Mouse (Mus musculus) heart, adult 2 months (tissue): Measurements from ENCODE around the gene Hdac8. TPM values are rescaled to one million over a fixed set of nuclear protein-coding genes. Genes with fewer than 3 reads are reported as not detected.

Source experiments
- DNase-seq, 2 experiments: peaks; one replicate each; pipeline ENCODE4 v3.0.0; 2021
- H3K27ac ChIP-seq: fragments of 200-600 bp; 2 replicates; pipeline ENCODE4 v1.8.1; 2022
- H3K27me3 ChIP-seq: fragments of 200-500 bp; 2 replicates; pipeline ENCODE4 v1.6.1; 2012; ENCODE audit warnings: mild to moderate bottlenecking, low read length, inconsistent platforms, mixed read lengths; ENCODE audit not compliant: control insufficient read depth, insufficient read depth
- H3K36me3 ChIP-seq: fragments of 200-500 bp; 2 replicates; pipeline ENCODE4 v1.6.1; 2012; ENCODE audit warnings: low read length, inconsistent platforms; ENCODE audit not compliant: control insufficient read depth, insufficient read depth
- H3K4me1 ChIP-seq: fragments of 200-500 bp; 2 replicates; pipeline ENCODE4 v1.6.1; 2011; ENCODE audit warnings: low read length; ENCODE audit not compliant: control insufficient read depth, insufficient read depth
- H3K4me3 ChIP-seq: fragments of 200-600 bp; 2 replicates; pipeline ENCODE4 v1.8.1; 2022
- H3K79me2 ChIP-seq: fragments of 200-500 bp; replicated peaks from 2 replicates; pipeline ENCODE4 v1.6.1; 2012; ENCODE audit warnings: mild to moderate bottlenecking, inconsistent platforms, low read length, moderate library complexity, mixed read lengths; ENCODE audit not compliant: control insufficient read depth, insufficient read depth
- H3K9ac ChIP-seq: fragments of 200-500 bp; 2 replicates; pipeline ENCODE4 v1.6.1; 2012; ENCODE audit warnings: low read depth, mild to moderate bottlenecking, control low read depth, inconsistent platforms, low read length, mixed read lengths
- CTCF ChIP-seq: fragments of 200-600 bp; IDR thresholded peaks from 2 replicates; pipeline ENCODE4 v1.8.1; 2022; ENCODE audit warnings: antibody characterized with exemption, mild to moderate bottlenecking, moderate library complexity
- EP300 ChIP-seq: fragments of 200-500 bp; IDR thresholded peaks from 2 replicates; pipeline ENCODE4 v1.6.1; 2011; ENCODE audit warnings: low read depth, low read length, control low read depth; ENCODE audit not compliant: insufficient read depth
- POLR2A ChIP-seq: fragments of 200-500 bp; IDR thresholded peaks from 2 replicates; pipeline ENCODE4 v1.6.1; 2011; ENCODE audit warnings: mild to moderate bottlenecking, low read depth, low read length, control low read depth; ENCODE audit not compliant: insufficient read depth
- WGBS: fragments of 180-500 bp; shearing (Covaris S2); methylation state at CpG from one replicate; pipeline ENCODE4 v1.1.7; 2018; 5-methylcytosine and 5-hydroxymethylcytosine counted together
- intact Hi-C: fragments of 180-260 bp; cut with DNase I; formaldehyde crosslinking; loops from one replicate; pipeline ENCODE4 v1.15.1; 2025
- microRNA-seq, 2 experiments: library from miRNA; unstranded; fragments of <30 nt; microRNA quantifications; one replicate each; pipeline ENCODE4 v1.2.0; 2021
- polyA plus RNA-seq: library from polyadenylated mRNA; depleted of rRNA; stranded (reverse); fragments of >200 nt; gene quantifications from 2 replicates; pipeline ENCODE4 v1.2.3, GENCODE M21; 2012; rRNA removed
- total RNA-seq, 2 experiments: library from RNA; stranded (reverse); gene quantifications; 2 replicates each; pipeline ENCODE4 v1.2.3; 2021

The Hdac8 gene
- total and polyA plus RNA-seq, 3 experiments = 1.9 to 4.5 (median 4.3) TPM

GRCm38 (mm10) chrX:102251937-102252860 lies 253.0 kb downstream of the Hdac8 start, which contains the start of gene Cited1:
Cited1 (minus strand) TSS chrX:102252181.
- Histone ChIP-seq H3K4me3 (peak within 1 kb of the TSS; percentile 46), H3K36me3 (no peaks in the 10 kb centered on the region), H3K9ac (peak within 1 kb of the TSS; percentile 59), H3K4me1 (peaks cover 2% of the 10 kb centered on the region; the same call in 1 of the 2 replicates), H3K27ac (no peak within 1 kb of the TSS), H3K27me3 (peaks cover 3% of the 10 kb centered on the region; the same call in 1 of the 2 replicates), H3K79me2 (no peaks in the 10 kb centered on the region)
- intact Hi-C loops = loop anchor here (10.0 kb wide), 1 partner anchor 113 kb away; no protein-coding TSS in a partner anchor
- peak; percentile 45 to 61 for DNase-seq
- TF ChIP-seq CTCF = no peak
- TF ChIP-seq POLR2A = no peak
- TF ChIP-seq EP300 = no peak
- 15% methylated on average over 44 of the region's 44 CpGs for WGBS

- peak; percentile 15 to 32 for DNase-seq
- peaks cover 2% of the 10 kb centered on the region; the same call in 1 of the 2 replicates for H3K4me1 ChIP-seq
- intact Hi-C loops = loop anchor here (10.0 kb wide), 1 partner anchor 113 kb away; no protein-coding TSS in a partner anchor
- no peaks in the 10 kb centered on the region for H3K79me2 ChIP-seq
- no peak overlapping the region for H3K27ac ChIP-seq
- peak overlapping the region; percentile 59; the same call in 1 of the 2 replicates for H3K9ac ChIP-seq
- H3K27me3 ChIP-seq = peaks cover 3% of the 10 kb centered on the region; the same call in 1 of the 2 replicates
- no peaks in the 10 kb centered on the region for H3K36me3 ChIP-seq
- peak overlapping the region; percentile 46 for H3K4me3 ChIP-seq
- WGBS = 22% methylated on average over 65 of the region's 80 CpGs
- TF ChIP-seq POLR2A (no peak), EP300 (no peak), CTCF (no peak)
Measured at GRCm38 (mm10) chrX:102251221-102251936, 253.8 kb downstream of the Hdac8 start.

- no peak for DNase-seq
- no peak overlapping the region for H3K9ac ChIP-seq
- intact Hi-C loops = loop anchor here (10.0 kb wide), 1 partner anchor 114 kb away; no protein-coding TSS in a partner anchor
Measured at GRCm38 (mm10) chrX:102250891-102251170, 254.3 kb downstream of the Hdac8 start.

GRCm38 (mm10) chrX:102250150-102250890 lies 254.8 kb downstream of the Hdac8 start:
- H3K4me1 ChIP-seq = peaks cover 2% of the 10 kb centered on the region; the same call in 1 of the 2 replicates
- intact Hi-C loops = loop anchor here (10.0 kb wide), 1 partner anchor 114 kb away; no protein-coding TSS in a partner anchor
- TF ChIP-seq POLR2A (no peak), EP300 (no peak), CTCF (no peak)
- 0 out of 2 replicates have a peak overlapping the region, but pooled peaks have one; percentile 16 for H3K9ac ChIP-seq
- WGBS = 13% methylated on average over 54 of the region's 68 CpGs
- H3K4me3 ChIP-seq = peak overlapping the region; percentile 46
- peak; percentile 11 to 29 for DNase-seq
- H3K79me2 ChIP-seq = no peaks in the 10 kb centered on the region
- peaks cover 3% of the 10 kb centered on the region; the same call in 1 of the 2 replicates for H3K27me3 ChIP-seq
- no peaks in the 10 kb centered on the region for H3K36me3 ChIP-seq
- H3K27ac ChIP-seq = no peak overlapping the region

More at GRCm38 (mm10) chrX:102250891-102251170, 254.3 kb downstream of the Hdac8 start:
- TF ChIP-seq EP300 = no peak
- no peak for TF ChIP-seq CTCF
- TF ChIP-seq POLR2A = no peak
- H3K4me1 ChIP-seq = peaks cover 2% of the 10 kb centered on the region; the same call in 1 of the 2 replicates
- 12% methylated on average over 24 of the region's 24 CpGs for WGBS
- H3K27me3 ChIP-seq = peaks cover 3% of the 10 kb centered on the region; the same call in 1 of the 2 replicates
- H3K27ac ChIP-seq = no peak overlapping the region
- H3K36me3 ChIP-seq = no peaks in the 10 kb centered on the region
- H3K79me2 ChIP-seq = no peaks in the 10 kb centered on the region
- peak overlapping the region; percentile 46 for H3K4me3 ChIP-seq

GRCm38 (mm10) chrX:102244334-102244733 lies 260.8 kb downstream of the Hdac8 start:
- 63% methylated on average over 2 of the region's 2 CpGs for WGBS
- H3K9ac ChIP-seq = no peak overlapping the region

More at GRCm38 (mm10) chrX:102244334-102244733, 260.8 kb downstream of the Hdac8 start:
- Histone ChIP-seq H3K27ac (no peak overlapping the region), H3K79me2 (no peaks in the 10 kb centered on the region), H3K27me3 (no peaks in the 10 kb centered on the region), H3K4me3 (no peak overlapping the region), H3K4me1 (no peaks in the 10 kb centered on the region), H3K36me3 (no peaks in the 10 kb centered on the region)
- intact Hi-C loops = no loop called here
- DNase-seq = no peak
- no peak for TF ChIP-seq EP300
- peak; percentile 8; the same call in 1 of the 2 replicates for TF ChIP-seq CTCF
- TF ChIP-seq POLR2A = no peak

Small RNA genes within 50 kb of the gene (microRNA-seq; reads per million reads assigned to microRNA genes)
- 0 reads per million in 2 experiments for gene Gm26318

Other genes starting within 250 kb of the Hdac8 start
- 10 to 100 TPM; 36.1 to 39.2 TPM for gene Phka1, start 138.9 kb upstream of the Hdac8 start, total RNA-seq
- gene Phka1, start 138.9 kb upstream of the Hdac8 start, polyA plus RNA-seq = 11.5 and 22.6 TPM in 2 replicates
- not detected for gene Gm3880, start 181.6 kb upstream of the Hdac8 start, total RNA-seq
- not detected in 2 replicates for gene Gm3880, start 181.6 kb upstream of the Hdac8 start, polyA plus RNA-seq
- gene Gm9112, start 202.3 kb upstream of the Hdac8 start, total RNA-seq = not detected
- not detected in 2 replicates for gene Gm9112, start 202.3 kb upstream of the Hdac8 start, polyA plus RNA-seq
- not detected for gene Dmrtc1b, start 202.5 kb upstream of the Hdac8 start, total RNA-seq
- gene Dmrtc1b, start 202.5 kb upstream of the Hdac8 start, polyA plus RNA-seq = not detected in 2 replicates